Mouse (Mus musculus): ENCODE results near the gene Rab37. TPM values are rescaled to one million over a fixed set of nuclear protein-coding genes. Genes with fewer than 3 reads are reported as not detected.

Gene Rab37
- polyA plus RNA-seq, 1 experiment, result 0.02 TPM

DNA sequence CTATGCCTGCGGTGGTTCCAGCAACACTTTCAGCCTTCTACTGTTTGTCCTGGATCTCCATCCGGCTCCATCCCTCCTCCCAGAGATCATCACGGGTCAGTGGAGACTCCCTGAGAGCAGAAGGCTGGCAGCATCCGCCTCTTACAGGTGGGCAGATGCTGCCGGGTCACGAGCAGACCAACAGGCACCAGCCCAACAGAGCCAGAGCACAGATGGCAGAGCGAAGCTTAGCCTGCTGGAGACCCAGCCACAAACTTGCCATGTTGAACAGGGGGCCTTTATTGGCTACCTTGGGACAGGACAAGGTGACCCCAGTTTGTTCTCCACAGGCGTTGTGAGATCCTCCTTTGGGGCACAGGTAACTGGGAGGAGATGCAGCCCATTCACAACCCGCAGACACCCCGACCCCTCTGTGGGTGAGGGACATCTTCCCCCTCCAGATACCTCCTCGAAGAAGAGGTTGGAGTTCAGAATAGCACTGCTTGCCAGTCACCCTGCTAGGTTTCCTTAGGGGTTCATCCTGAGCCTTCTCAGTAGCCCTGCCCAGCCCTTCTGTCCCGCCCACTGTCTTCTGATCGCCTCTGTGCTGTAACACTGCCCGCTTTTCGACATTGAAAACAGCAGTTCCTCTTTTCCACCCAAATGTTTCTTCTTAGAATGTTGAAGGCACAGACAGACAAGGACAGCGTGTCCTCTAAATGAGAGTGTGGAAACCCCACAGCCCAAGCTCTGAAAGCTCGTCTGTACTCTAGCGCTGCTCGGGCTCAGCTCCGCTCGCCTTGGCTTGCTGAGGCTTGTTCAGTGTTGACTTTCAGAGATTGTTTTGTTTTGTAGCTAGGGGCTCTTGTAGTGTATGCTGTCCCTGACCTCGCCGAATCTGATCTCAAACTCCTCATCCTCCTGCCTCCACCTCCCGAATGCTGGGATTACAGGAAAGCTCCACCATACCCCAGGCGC lies 117.8 kb downstream of the Rab37 start:
- TF ChIP-seq MAX (IDR thresholded peaks at IDR 0.05; ENCODE audit: low read depth) (no peak), SRF (IDR thresholded peaks at IDR 0.05; ENCODE audit: control insufficient read depth, insufficient read length, low read depth) (no peak), CEBPB (IDR thresholded peaks at IDR 0.05; ENCODE audit: insufficient read depth, poor library complexity, severe bottlenecking) (no peak), POLR2AphosphoS2 (IDR thresholded peaks at IDR 0.05; ENCODE audit: insufficient read length, low read depth) (no peak), USF1 (IDR thresholded peaks at IDR 0.05; ENCODE audit: low read depth) (no peak), POLR2A (IDR thresholded peaks at IDR 0.05; ENCODE audit: insufficient read length, low read depth) (no peak), MYOD1 (IDR thresholded peaks at IDR 0.05; ENCODE audit: control insufficient read depth in 1 of 3, insufficient read length in 2 of 3, low read depth in 2 of 3) (no peak), TCF12 (IDR thresholded peaks at IDR 0.05; ENCODE audit: insufficient read depth, poor library complexity, severe bottlenecking) (no peak), TCF3 (IDR thresholded peaks at IDR 0.05; ENCODE audit: insufficient read length, low read depth) (no peak), REST (IDR thresholded peaks at IDR 0.05; ENCODE audit: insufficient read depth, insufficient read length) (no peak), MYOG (IDR thresholded peaks at IDR 0.05; ENCODE audit: control insufficient read depth in 1 of 3, insufficient read depth in 1 of 3, insufficient read length in 2 of 3, low read depth in 2 of 3) (no peak), E2F4 (IDR thresholded peaks at IDR 0.05; ENCODE audit: insufficient read depth) (no peak)
- no peaks in the 10 kb centered on the region for H3K27me3 ChIP-seq (ENCODE audit: control insufficient read depth, insufficient read depth, insufficient read length)
- H3ac ChIP-seq (ENCODE audit: control insufficient read depth, insufficient read length), result no peak overlapping the region

DNA sequence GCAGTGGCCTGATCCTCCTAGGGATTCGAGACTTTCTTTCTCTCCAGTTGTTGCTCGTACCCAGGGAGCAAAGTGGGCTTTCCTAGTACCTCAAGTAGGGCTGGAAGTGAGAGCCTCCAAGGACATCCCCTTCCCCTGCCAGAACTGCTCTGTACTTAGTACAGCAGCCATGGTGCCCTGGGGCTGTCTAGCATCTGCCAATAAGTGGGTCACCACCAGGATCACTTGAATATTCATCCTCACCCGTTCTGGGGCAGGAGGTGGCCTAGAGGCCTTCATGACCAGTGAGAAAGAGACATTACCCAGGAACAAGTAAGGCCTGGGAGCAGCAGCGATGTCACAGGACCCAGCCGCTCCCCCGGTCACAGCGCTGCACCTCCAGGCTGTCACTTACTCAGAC lies 118.7 kb downstream of the Rab37 start:
- Histone ChIP-seq H3K4me2 (ENCODE audit: low read depth) (no peak overlapping the region), H3K79me2 (ENCODE audit: control insufficient read depth, insufficient read depth) (no peaks in the 10 kb centered on the region), H3K27me3 (ENCODE audit: control insufficient read depth, insufficient read depth, insufficient read length) (no peaks in the 10 kb centered on the region), H3K4me3 (no peak overlapping the region), H3ac (ENCODE audit: control insufficient read depth, insufficient read length) (no peak overlapping the region), H3K36me3 (ENCODE audit: control insufficient read depth, insufficient read depth) (no peaks in the 10 kb centered on the region)
- TF ChIP-seq TCF12 (IDR thresholded peaks at IDR 0.05; ENCODE audit: insufficient read depth, poor library complexity, severe bottlenecking), result no peak
- TF ChIP-seq E2F4 (IDR thresholded peaks at IDR 0.05; ENCODE audit: insufficient read depth), result no peak
- TF ChIP-seq POLR2AphosphoS2 (IDR thresholded peaks at IDR 0.05; ENCODE audit: insufficient read length, low read depth), result no peak
- TF ChIP-seq REST (IDR thresholded peaks at IDR 0.05; ENCODE audit: insufficient read depth, insufficient read length), result no peak
- TF ChIP-seq SRF (IDR thresholded peaks at IDR 0.05; ENCODE audit: control insufficient read depth, insufficient read length, low read depth), result no peak
- no peak for TF ChIP-seq TCF3 (IDR thresholded peaks at IDR 0.05; ENCODE audit: insufficient read length, low read depth)
- no peak for TF ChIP-seq MYOD1 (IDR thresholded peaks at IDR 0.05; ENCODE audit: control insufficient read depth in 1 of 3, insufficient read length in 2 of 3, low read depth in 2 of 3)
- no peak for TF ChIP-seq MAX (IDR thresholded peaks at IDR 0.05; ENCODE audit: low read depth)
- TF ChIP-seq MYOG (IDR thresholded peaks at IDR 0.05; ENCODE audit: control insufficient read depth in 1 of 3, insufficient read depth in 1 of 3, insufficient read length in 2 of 3, low read depth in 2 of 3), result no peak
- no peak for TF ChIP-seq USF1 (IDR thresholded peaks at IDR 0.05; ENCODE audit: low read depth)
- TF ChIP-seq POLR2A (IDR thresholded peaks at IDR 0.05; ENCODE audit: insufficient read length, low read depth), result no peak
- TF ChIP-seq CEBPB (IDR thresholded peaks at IDR 0.05; ENCODE audit: insufficient read depth, poor library complexity, severe bottlenecking), result no peak

More for the DNA sequence above, 117.8 kb downstream of the Rab37 start:
- Histone ChIP-seq H3K36me3 (ENCODE audit: control insufficient read depth, insufficient read depth) (no peaks in the 10 kb centered on the region), H3K79me2 (ENCODE audit: control insufficient read depth, insufficient read depth) (no peaks in the 10 kb centered on the region), H3K4me3 (no peak overlapping the region), H3K4me2 (ENCODE audit: low read depth) (no peak overlapping the region)

Other genes with a start within 250 kb of the Rab37 start
- gene Gprc5c, start 240.3 kb upstream of the Rab37 start, polyA plus RNA-seq (2012; fragmentation: generic; extraction: Trizol), result 172 TPM
- gene Cd300a, start 201.4 kb upstream of the Rab37 start, polyA plus RNA-seq (2012; fragmentation: generic; extraction: Trizol), result 0.40 TPM
- 0.11 TPM for gene Cd300lb, start 157.0 kb upstream of the Rab37 start, polyA plus RNA-seq (2012; fragmentation: generic; extraction: Trizol)
- not detected for gene Cd300c, start 122.3 kb upstream of the Rab37 start, polyA plus RNA-seq (2012; fragmentation: generic; extraction: Trizol)
- not detected for gene Cd300ld, start 101.5 kb upstream of the Rab37 start, polyA plus RNA-seq (2012; fragmentation: generic; extraction: Trizol)
- not detected for gene Cd300c2, start 89.6 kb upstream of the Rab37 start, polyA plus RNA-seq (2012; fragmentation: generic; extraction: Trizol)
- not detected for gene Cd300ld2, start 75.2 kb upstream of the Rab37 start, polyA plus RNA-seq (2012; fragmentation: generic; extraction: Trizol)
- gene Cd300ld4, start 64.4 kb upstream of the Rab37 start, polyA plus RNA-seq (2012; fragmentation: generic; extraction: Trizol), result not detected
- gene Cd300ld5, start 53.7 kb upstream of the Rab37 start, polyA plus RNA-seq (2012; fragmentation: generic; extraction: Trizol), result 0.16 TPM
- not detected for gene Cd300ld3, start 43.0 kb upstream of the Rab37 start, polyA plus RNA-seq (2012; fragmentation: generic; extraction: Trizol)
- gene Cd300e, start 29.3 kb upstream of the Rab37 start, polyA plus RNA-seq (2012; fragmentation: generic; extraction: Trizol), result not detected
- gene Cd300lf, start 42.6 kb downstream of the Rab37 start, polyA plus RNA-seq (2012; fragmentation: generic; extraction: Trizol), result not detected
- 16.1 TPM for gene Slc9a3r1, start 71.9 kb downstream of the Rab37 start, polyA plus RNA-seq (2012; fragmentation: generic; extraction: Trizol)
- 15.5 TPM for gene Tmem104, start 96.1 kb downstream of the Rab37 start, polyA plus RNA-seq (2012; fragmentation: generic; extraction: Trizol)
- gene Nat9, start 96.4 kb downstream of the Rab37 start, polyA plus RNA-seq (2012; fragmentation: generic; extraction: Trizol), result 22.6 TPM
- not detected for gene Grin2c, start 175.8 kb downstream of the Rab37 start, polyA plus RNA-seq (2012; fragmentation: generic; extraction: Trizol)
- 13.9 TPM for gene Fdxr, start 185.6 kb downstream of the Rab37 start, polyA plus RNA-seq (2012; fragmentation: generic; extraction: Trizol)
- 0.62 TPM for gene Fads6, start 206.2 kb downstream of the Rab37 start, polyA plus RNA-seq (2012; fragmentation: generic; extraction: Trizol)
- gene Otop2, start 215.7 kb downstream of the Rab37 start, polyA plus RNA-seq (2012; fragmentation: generic; extraction: Trizol), result 0.01 TPM
- gene Ush1g, start 230.6 kb downstream of the Rab37 start, polyA plus RNA-seq (2012; fragmentation: generic; extraction: Trizol), result 0.16 TPM
- gene Otop3, start 243.3 kb downstream of the Rab37 start, polyA plus RNA-seq (2012; fragmentation: generic; extraction: Trizol), result not detected

Data from myocyte (in vitro differentiated cells).